Mouse (Mus musculus): ENCODE results near the gene A030003K21Rik.
"Not testable (repeated sequence)": the region's sequence is repeated elsewhere in the genome, so short reads cannot be mapped to it uniquely, and the experiment has no call there.

A030003K21Rik gene

DNA sequence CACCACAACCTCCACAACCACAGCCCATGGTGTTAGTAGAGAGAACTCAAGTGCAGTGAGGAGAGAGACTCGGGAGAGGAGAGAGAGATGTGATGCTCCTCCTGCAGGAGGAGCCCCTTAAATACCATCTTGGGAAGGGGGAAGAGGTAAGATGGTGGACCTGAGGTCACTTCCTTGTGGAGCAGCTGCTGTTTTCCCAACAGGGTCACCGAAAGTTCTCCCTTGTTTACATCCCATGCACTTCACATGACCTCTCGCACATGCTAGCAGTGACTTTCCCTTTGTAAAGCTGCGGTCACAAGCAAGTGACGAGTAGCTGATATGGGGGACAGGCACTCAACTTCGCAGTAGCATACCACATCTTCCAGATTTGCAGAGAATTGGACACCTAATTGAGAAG, at the start of gene A030003K21Rik:
Gene A030003K21Rik, minus strand, starts transcription at position 94 of the 400 bp plus-strand sequence.
- not testable (repeated sequence) for DNase-seq

- DNase-seq, result peak; percentile 66 to 86
These were observed 48.9 kb upstream of the A030003K21Rik start for GRCm38 (mm10) chr1:82992093-82992492.

DNA sequence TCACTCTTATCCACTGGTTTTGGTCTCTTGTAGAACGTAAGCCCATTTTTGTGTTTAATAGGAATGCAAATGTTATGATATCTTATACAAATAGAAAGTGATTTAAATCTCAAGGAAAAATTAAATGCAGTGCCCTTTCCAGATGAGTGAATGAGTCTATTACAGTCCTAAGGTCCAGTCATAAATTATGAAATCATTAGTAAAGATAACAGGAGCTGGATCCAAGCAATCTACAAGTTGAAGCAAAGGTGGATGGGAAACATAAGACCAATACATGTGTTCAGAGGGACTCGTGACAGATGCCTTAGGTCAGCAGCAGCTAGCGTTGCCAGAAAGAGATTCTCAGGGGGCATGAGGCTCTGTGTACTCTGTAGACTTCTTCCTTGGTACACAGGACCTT, 48.4 kb upstream of the A030003K21Rik start:
- no peak for DNase-seq

DNA sequence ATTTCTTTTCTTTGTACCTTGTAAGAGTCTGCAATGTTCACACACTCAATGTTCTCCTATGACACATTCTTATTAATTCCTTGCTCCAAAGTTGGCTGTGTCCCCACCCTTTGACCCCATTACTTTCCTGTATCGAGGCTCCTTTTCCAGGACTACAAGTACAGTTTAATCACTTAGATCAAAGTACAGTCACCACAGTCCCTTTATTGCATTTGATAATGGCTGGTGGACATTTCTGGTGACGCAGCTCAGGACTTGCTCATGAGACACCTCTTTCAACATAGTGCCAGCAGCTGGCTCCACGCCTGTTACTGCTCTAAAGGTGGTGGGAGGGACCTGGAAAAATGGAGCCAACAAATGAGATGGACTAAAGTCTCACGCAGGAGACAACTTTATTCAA, 47.9 kb upstream of the A030003K21Rik start:
- peak; percentile 24 to 45 for DNase-seq

DNA sequence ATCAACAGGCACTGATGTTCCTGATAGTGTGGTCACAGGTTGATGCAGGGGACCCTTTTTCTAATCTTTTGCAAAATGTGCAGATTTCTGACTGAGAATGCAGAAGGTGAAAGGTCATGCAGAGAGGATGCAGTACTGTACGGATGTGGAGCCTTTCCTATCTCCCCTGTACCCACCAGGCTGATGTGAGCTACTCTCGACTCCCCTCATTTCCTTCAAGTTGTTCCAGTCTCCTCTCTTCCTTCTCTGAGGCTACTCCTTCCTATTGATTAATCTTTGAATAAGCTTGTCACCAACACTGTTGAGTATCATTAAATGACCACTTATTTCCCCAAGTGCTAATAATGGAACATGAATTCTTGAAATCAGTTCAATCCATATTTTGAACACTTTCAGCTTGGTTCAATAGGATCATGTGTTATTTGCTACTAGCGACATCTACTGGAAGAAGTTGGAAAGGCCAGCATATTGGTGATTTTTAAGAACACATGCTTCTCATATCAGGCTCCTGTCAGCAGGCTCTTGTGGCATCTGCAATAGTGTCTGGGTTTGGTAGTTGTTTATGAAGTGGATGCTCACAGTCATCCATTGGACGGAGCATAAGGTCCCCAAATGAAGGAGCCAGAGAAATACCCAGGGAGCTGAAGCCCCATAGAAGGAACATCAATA, 44.5 kb upstream of the A030003K21Rik start:
- peak in 1 of 2 experiments; percentile 82 for DNase-seq

- no peak for DNase-seq
These were observed 43.5 kb upstream of the A030003K21Rik start for GRCm38 (mm10) chr1:82986738-82987137.

DNA sequence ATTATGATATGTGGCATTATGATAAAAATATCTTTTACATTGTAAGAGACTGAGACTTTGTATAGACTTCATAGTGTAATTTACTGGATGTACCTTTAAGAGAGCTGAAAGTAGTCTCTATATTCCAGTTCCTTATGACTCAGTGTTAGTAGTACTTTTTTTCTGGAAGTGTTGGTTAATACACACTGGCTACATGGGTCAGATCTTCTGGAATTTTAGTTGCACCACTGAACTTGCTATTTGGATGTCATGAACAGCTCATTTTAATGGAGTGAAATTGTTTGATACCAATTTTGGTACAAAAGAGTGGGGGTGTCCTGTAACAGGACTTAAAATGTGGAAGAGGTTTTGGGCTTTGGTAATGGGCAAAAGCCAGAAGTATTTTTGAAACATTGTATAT, 34.7 kb upstream of the A030003K21Rik start:
- DNase-seq, result no peak

DNA sequence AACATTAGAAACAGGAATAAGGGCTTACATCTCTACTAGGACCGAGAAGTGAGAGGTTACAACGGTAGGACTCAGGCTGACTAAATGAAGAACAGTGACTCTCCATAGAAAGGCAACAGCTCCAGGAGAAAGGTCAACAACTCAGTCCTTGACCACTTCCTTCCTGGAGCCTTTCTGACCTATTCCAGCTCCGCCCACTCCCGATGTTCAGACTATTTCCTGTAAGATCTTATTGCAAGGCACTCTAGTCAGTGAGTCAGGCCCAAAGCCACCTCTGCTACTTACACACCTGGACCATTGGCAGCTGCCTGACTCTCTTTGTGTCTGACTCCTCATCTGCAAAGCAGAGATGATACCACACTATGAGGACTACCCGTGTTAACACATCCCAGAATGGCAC, 32.6 kb upstream of the A030003K21Rik start:
- peak; percentile 18 to 46 for DNase-seq

GRCm38 (mm10) chr1:82974342-82974741, 31.2 kb upstream of the A030003K21Rik start:
- DNase-seq, result no peak

- no peak for DNase-seq
These were observed 30.7 kb upstream of the A030003K21Rik start for GRCm38 (mm10) chr1:82973901-82974300.

DNA sequence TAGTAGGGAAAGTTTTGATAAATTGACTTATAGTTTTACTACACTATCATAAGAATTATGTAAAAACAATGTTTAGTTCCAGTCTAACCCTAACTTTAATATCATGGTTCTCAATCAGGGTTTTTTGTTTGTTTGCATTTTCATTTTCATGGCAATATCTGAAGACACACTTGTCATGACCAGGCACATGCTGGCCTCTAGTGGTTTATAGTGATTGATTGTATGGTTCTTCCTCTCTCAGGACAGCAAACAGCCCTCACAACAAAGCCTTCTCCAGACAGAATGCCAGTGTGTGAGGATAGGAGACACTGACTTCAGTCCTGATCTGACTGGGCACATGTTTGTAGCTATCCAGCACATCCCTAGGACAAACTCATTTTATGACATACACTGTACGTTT, 30.1 kb upstream of the A030003K21Rik start:
- peak in 1 of 2 experiments; percentile 24 for DNase-seq

DNA sequence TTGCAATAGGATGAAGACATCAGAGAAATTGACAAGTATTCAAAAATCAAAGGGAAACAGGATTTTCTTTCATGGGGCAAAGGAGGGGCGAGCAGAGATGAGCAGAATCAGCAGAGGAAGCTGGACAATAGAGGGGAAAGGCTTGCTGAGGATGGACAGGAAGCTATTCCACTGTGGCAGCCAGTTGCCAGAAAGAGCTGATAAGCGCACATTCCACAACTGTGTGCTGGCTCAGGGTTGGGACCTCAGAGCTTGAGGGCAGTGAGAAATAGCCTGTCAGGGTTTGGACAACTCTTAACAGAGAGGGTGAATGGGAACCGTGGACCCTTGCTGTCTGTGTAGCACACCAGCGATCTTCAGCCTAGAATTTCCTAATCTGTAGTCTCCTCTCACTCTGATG, 28.9 kb upstream of the A030003K21Rik start:
- DNase-seq, result peak; percentile 33 to 57

GRCm38 (mm10) chr1:82966413-82966812, 23.2 kb upstream of the A030003K21Rik start:
- no peak for DNase-seq

DNA sequence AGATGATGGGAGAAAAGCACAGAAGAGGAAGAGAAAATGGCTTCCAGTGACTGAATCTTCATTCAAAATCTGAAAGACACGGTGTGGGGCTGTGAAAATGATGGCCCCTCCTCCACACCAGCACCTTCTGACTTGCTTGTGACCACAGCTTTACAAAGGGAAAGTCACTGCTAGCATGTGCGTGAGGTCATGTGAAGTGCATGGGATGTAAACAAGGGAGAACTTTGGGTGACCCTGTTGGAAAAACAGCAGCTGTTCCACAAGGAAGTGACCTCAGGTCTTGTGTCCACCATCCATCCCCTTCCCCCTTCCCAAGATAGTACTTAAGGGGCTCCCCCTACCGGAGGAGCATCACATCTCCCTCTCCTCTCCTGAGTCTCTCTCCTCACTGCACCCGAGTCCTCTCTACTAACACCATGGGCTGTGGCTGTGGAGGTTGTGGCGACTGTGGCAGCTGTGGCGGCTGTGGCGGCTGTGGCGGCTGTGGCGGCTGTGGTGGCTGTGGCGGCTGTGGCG, 16.7 kb upstream of the A030003K21Rik start, which contains the start of gene Gm47955:
Gene Gm47955, plus strand, starts transcription at position 417 of the 516 bp plus-strand sequence.
- no peak for DNase-seq

GRCm38 (mm10) chr1:82955913-82956312, 12.7 kb upstream of the A030003K21Rik start, which contains the start of gene Gm7544:
TSS of gene Gm7544 (minus strand) at chr1:82956013.
- DNase-seq, result not testable (repeated sequence)

- DNase-seq, result no peak
These were observed 5.4 kb upstream of the A030003K21Rik start for GRCm38 (mm10) chr1:82948601-82949000.

- DNase-seq, result not testable (repeated sequence)
These were observed 2.8 kb upstream of the A030003K21Rik start for GRCm38 (mm10) chr1:82946029-82946428.

GRCm38 (mm10) chr1:82942505-82942904, 683 bp downstream of the A030003K21Rik start:
- DNase-seq, result not testable (repeated sequence)

GRCm38 (mm10) chr1:82938666-82939065, 4.5 kb downstream of the A030003K21Rik start:
- peak; percentile 10 to 58 for DNase-seq

DNA sequence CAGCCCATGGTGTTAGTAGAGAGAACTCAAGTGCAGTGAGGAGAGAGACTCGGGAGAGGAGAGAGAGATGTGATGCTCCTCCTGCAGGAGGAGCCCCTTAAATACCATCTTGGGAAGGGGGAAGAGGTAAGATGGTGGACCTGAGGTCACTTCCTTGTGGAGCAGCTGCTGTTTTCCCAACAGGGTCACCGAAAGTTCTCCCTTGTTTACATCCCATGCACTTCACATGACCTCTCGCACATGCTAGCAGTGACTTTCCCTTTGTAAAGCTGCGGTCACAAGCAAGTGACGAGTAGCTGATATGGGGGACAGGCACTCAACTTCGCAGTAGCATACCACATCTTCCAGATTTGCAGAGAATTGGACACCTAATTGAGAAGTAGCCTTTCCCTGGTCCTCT, 11.9 kb downstream of the A030003K21Rik start, which contains the start of gene Gm6217:
Gene Gm6217, minus strand, starts transcription at position 74 of the 400 bp plus-strand sequence.
- not testable (repeated sequence) for DNase-seq

GRCm38 (mm10) chr1:82930558-82930957, 12.6 kb downstream of the A030003K21Rik start:
- DNase-seq, result not testable (repeated sequence)

DNA sequence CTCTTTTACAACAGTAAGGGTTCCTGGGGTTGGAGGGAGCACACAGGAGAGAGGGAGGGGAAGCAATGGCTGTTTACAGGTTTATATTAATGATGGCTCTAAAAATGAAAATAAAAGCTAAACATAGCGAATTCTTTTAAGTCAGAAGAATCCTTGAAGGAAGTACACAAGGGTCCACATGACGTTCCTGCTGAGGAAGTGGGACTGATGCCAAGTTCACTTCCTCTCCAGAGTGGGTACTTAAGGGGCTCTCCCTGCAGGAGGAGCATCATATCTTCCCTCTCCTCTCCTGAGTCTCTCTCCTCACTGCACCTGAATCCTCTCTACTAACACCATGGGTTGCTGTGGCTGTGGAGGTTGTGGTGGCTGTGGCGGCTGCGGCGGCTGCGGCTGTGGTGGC, 18.5 kb downstream of the A030003K21Rik start, which contains the start of gene A030014E15Rik:
Gene A030014E15Rik, plus strand, starts transcription at position 268 of the 400 bp plus-strand sequence.
- DNase-seq, result no peak

GRCm38 (mm10) chr1:82913434-82913833, 29.8 kb downstream of the A030003K21Rik start:
- not testable (repeated sequence) for DNase-seq

DNA sequence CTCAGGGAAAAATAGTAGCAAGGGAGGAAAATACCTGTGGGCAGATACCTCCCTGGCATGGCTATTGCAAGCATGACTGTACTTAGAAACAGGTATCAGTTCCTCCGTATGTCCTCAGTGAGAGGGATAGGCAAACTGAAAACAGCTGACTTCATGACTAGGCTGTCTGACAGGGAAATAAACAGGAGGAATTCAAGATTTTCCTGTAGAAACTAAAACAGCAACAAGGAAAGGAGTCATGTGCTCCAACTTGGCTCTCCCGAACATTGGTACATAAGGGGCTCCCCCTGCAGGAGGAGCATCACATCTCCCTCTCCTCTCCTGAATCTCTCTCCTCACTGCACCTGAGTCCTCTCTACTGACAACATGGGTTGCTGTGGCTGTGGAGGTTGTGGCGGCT, 30.2 kb downstream of the A030003K21Rik start, which contains the start of gene A030005L19Rik:
Gene A030005L19Rik, plus strand, starts transcription at position 301 of the 400 bp plus-strand sequence.
- DNase-seq, result no peak
